Mouse (Mus musculus): ENCODE measurements around the gene Ak2.
A peak's percentile ranks its signal among the peaks of the same experiment; 100 is the strongest.

Ak2 gene

GRCm38 (mm10) chr4:128974677-128975076, 17.1 kb upstream of the Ak2 start:
- no peak for DNase-seq (ENCODE audit: low spot score)

GRCm38 (mm10) chr4:128976577-128976976, 15.2 kb upstream of the Ak2 start:
- no peak for DNase-seq (ENCODE audit: low spot score)

- no peak for DNase-seq (ENCODE audit: low spot score)
Measured at GRCm38 (mm10) chr4:128977217-128977616, 14.5 kb upstream of the Ak2 start.

DNA sequence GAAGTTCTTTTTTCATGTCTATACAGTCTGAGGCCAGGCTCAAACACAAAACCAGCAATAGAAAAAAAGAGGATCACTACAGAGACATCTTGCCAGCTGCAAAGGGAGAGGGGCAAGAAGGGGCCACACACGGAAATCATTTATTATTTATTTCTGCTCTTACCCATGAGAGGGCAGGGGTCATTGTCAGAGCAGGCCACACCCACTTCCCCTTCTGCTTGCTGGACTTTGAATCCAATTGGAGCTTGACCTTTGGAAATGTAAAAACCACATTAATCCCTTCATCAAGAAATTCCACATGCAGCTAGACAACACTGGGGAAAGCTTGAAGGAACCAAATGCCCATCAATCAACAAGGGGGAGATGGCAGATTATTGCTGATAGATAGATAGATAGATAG, 13.1 kb upstream of the Ak2 start:
- DNase-seq (ENCODE audit: low spot score), result no peak

GRCm38 (mm10) chr4:128980890-128981832, 10.6 kb upstream of the Ak2 start:
- DNase-seq (ENCODE audit: low spot score), result no peak

- no peak for DNase-seq (ENCODE audit: low spot score)
Measured at GRCm38 (mm10) chr4:128981833-128982180, 10.0 kb upstream of the Ak2 start.

DNA sequence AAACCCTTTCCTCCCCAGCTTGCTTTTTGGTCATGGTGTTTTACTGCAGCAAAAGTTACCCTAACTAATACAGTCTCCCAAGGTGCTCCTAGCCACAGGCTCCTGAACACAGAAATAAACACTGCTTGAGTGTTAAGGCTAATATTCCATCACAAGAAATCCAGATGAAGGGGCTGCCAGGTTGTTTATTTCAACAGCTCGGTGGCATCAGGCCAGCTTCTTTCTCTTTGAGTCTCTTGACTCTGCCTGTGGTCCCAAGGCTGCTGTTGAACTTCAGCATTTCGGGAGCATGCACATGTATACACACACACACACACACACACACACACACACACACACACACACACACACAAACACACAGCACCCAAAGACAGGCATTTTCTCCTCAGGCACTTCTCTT, 8.6 kb upstream of the Ak2 start:
- no peak for DNase-seq (ENCODE audit: low spot score)

GRCm38 (mm10) chr4:128983656-128984055, 8.1 kb upstream of the Ak2 start:
- no peak for DNase-seq (ENCODE audit: low spot score)

DNA sequence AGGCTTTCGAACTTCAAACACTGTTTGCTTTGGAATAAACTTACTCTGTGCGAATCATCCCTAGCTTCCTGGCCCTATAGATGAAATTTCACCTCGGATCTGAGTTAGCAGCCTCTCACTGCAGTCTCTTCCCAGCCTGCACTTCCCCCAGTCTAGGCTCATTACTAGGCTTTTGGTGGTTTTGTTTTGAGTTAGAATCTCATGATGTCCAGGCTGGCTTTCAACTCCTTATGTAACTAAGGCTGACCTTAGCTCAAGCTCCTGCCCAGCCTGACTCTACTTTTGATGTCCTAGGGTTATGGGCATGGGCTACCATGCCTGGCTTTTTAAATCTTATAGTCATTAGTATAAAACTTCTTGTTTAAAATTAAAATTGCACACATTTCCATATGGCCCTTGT, 7.2 kb upstream of the Ak2 start:
- no peak for DNase-seq (ENCODE audit: low spot score)

- DNase-seq (ENCODE audit: low spot score), result no peak
Measured at GRCm38 (mm10) chr4:128988911-128989310, 2.8 kb upstream of the Ak2 start.

GRCm38 (mm10) chr4:128989678-128990077, 2.1 kb upstream of the Ak2 start:
- DNase-seq (ENCODE audit: low spot score), result no peak

- no peak for DNase-seq (ENCODE audit: low spot score)
Measured at GRCm38 (mm10) chr4:128992176-128992575, 418 bp downstream of the Ak2 start.

DNA sequence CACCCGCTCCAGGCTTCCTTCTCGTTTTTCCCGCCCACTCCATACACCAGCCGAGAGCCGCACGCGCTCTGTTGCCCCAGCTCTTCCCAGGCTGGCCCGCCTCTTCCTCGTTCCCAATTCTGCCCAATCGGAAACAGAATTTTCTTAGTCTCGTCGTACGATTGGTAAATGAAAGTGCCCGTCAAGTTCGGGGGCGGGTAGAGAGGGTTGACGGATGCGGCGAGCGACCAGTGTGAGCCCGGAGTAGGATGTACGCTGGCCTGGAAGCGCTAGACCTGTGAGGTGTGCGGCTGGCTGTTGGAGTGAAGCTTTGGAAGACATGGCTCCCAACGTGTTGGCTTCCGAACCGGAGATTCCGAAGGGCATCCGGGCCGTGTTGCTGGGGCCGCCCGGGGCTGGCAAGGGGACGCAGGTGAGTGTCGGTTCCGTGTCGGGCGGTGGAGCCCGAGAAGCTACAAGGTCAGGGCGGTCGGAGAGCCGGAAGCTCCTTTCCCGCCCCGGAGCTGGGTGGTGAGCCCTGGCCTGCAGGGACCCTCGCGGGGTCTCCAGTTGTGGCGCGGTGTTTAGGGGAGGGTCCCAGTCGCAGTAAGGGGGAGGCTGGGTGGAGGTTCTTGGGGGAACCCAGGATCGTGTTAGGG, 1.4 kb downstream of the Ak2 start:
- peak; percentile 91 for DNase-seq (ENCODE audit: low spot score)

DNA sequence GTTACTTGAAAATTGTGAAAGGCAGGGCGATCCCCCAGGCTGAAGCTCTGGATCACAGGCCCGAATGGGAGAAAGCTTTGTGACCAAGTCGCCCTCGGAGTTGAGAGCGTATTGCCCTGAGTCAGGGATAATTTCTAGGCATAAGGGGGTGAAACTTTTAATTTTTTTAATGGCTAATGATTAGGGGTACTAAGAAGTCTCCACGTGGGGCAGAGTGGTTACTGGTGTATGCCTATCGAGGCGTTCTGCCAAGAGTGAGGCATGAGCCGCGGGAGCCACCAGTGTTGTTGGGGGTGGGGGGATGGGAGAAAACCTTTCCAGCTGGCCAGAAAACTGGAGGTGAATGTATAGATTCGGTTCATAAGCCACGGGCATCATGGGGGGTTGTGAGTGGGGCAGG, 1.9 kb downstream of the Ak2 start:
- no peak for DNase-seq (ENCODE audit: low spot score)

DNA sequence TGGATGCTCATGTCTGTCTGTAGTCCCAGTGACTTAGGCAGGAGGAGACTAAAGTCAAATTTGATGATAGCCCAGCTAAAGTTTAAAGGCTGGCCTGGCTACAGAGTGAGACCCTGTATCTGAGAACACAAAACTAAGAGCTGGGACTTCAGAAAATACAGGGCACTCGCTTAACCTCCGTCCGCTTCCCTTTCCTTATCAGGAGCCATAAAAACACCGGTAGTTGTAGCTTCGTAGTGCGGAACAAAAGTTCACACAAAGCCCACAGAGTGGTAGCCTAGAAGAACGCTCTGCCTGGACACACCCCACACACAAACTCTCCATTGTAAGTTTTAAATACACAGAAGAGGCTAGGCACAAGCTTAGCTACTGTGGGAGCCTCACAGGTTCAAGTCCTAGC, 3.5 kb downstream of the Ak2 start:
- no peak for DNase-seq (ENCODE audit: low spot score)

- DNase-seq (ENCODE audit: low spot score), result no peak
Measured at GRCm38 (mm10) chr4:128997258-128997657, 5.5 kb downstream of the Ak2 start.

DNA sequence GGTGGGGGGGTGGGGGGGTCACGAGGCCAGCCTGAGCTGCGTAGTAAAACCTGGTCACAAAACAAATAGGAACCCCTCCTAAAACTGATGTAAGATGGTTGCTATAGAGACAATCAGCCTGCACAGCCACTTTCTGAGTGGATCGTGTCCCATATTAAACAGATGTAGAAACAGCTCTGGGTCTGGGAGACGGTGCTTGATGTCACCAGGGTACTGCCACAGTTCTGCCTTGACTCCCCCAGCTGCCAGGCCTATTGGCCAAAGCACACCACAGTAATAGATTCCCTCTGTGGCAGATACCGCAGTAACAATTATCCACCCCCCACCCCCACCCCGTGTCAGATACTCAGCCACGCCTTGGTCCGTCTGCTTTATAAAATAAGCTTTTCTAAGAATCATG, 6.6 kb downstream of the Ak2 start:
- no peak for DNase-seq (ENCODE audit: low spot score)

DNA sequence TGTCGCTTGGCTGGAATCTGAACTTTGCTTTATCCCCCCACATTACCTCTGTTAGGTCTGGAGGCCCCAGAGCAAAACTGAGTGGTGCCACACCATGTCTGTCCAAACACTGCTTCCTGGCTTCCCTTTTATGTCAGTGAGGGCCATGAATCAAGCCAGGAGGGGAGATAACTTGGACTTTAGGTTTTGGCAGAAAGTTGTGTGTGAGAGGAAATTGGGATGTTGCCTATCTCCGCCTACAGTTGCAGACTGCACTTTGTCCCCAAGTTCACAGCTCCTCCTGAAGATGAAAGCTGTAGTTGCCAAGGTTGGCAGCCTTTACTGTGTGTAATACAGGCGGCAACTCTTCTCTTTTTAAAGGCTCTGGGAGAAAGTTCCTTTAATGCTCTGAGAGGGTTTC, 9.0 kb downstream of the Ak2 start:
- no peak for DNase-seq (ENCODE audit: low spot score)

DNA sequence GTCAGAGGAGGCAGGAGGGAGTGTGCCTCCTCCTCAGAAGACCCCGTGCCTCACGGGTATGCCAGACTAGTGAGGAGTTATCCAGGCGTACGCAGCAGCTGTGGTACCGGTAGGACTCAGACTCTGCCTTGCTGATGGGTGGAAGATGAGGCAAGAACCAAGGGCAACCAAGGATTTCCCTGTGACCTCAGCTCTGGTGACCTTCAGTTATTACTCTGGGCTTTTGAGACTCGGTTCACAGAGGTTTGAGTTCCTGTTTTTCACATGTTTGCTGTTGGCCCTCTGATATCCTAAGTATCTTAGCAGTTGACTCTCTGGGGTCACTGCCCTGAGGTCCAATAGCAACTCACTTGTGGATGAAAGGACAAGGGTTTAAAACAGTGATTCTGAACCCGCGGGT, 12.0 kb downstream of the Ak2 start:
- DNase-seq (ENCODE audit: low spot score), result no peak

- no peak for DNase-seq (ENCODE audit: low spot score)
Measured at GRCm38 (mm10) chr4:129008006-129008519, 16.3 kb downstream of the Ak2 start.

GRCm38 (mm10) chr4:129008672-129009071, 16.9 kb downstream of the Ak2 start:
- DNase-seq (ENCODE audit: low spot score), result no peak

DNA sequence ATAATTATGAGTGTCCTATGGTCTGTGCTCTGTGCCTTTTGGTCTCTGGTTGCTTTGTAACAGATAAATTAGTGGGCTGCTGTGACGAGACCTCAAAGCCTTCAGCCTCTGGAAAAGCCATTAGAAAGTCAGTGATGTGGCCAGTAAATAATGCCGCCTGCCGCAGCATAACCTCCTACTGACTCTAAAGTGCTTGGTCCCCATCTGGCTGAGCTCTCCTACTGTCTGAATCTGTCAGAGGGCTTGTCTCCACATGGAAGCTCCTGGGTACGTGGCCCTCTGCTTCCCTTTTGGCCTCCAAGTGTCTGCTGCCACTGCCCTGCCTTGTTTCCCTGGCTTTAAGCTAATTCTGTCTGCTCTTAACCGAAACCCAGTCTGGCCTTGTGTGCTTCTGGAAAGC, 17.8 kb downstream of the Ak2 start:
- DNase-seq (ENCODE audit: low spot score), result no peak

- peak; percentile 43 for DNase-seq (ENCODE audit: low spot score)
Measured at GRCm38 (mm10) chr4:129011604-129012121, 19.9 kb downstream of the Ak2 start.
